Mouse (Mus musculus): ENCODE data around the gene Htt. TPM values are rescaled to one million over a fixed set of nuclear protein-coding genes. Genes with fewer than 3 reads are reported as not detected.

Gene Htt
- polyA plus RNA-seq, 1 experiment from 2014 or later: 15.0 TPM

- Histone ChIP-seq H3K9me3 (ENCODE audit: control insufficient read depth, low read length) (no peaks in the 10 kb centered on the region), H3K9ac (ENCODE audit: low read length) (peak overlapping the region; percentile 89), H3K4me2 (ENCODE audit: low read depth, severe bottlenecking) (peak overlapping the region; percentile 86), H3K4me1 (ENCODE audit: control insufficient read depth, insufficient read depth, low read length) (no peaks in the 10 kb centered on the region), H3K36me3 (ENCODE audit: control insufficient read depth, insufficient read depth, low read length) (no peaks in the 10 kb centered on the region), H3K27ac (replicated peaks; ENCODE audit: low read depth, low read length) (peak overlapping the region; percentile 76), H3K27me3 (ENCODE audit: control insufficient read depth, insufficient read depth, low read length) (no peaks in the 10 kb centered on the region), H3K4me3 (ENCODE audit: low read depth, low read length) (peak overlapping the region; percentile 84)
- peak; percentile 60; the same call in 1 of the 2 replicates for ATAC-seq (ENCODE audit: insufficient number of reproducible peaks, low FRiP score, low TSS enrichment, low read depth)
- 1% methylated on average over 44 of the region's 54 CpGs for WGBS
- no peak for DNase-seq (ENCODE audit: low spot score)
These were observed 533 bp downstream of the Htt start for GRCm38 (mm10) chr5:34761934-34762611.

- Histone ChIP-seq H3K27ac (replicated peaks; ENCODE audit: low read depth, low read length) (no peak overlapping the region), H3K27me3 (ENCODE audit: control insufficient read depth, insufficient read depth, low read length) (no peaks in the 10 kb centered on the region), H3K4me3 (ENCODE audit: low read depth, low read length) (no peak overlapping the region), H3K9me3 (ENCODE audit: control insufficient read depth, low read length) (no peaks in the 10 kb centered on the region), H3K36me3 (ENCODE audit: control insufficient read depth, insufficient read depth, low read length) (no peaks in the 10 kb centered on the region), H3K4me1 (ENCODE audit: control insufficient read depth, insufficient read depth, low read length) (no peaks in the 10 kb centered on the region), H3K9ac (ENCODE audit: low read length) (no peak overlapping the region), H3K4me2 (ENCODE audit: low read depth, severe bottlenecking) (no peak overlapping the region)
- 89% methylated on average over 3 of the region's 3 CpGs for WGBS
- ATAC-seq (ENCODE audit: insufficient number of reproducible peaks, low FRiP score, low TSS enrichment, low read depth): no peak
- no peak for DNase-seq (ENCODE audit: low spot score)
These were observed 10.3 kb downstream of the Htt start for GRCm38 (mm10) chr5:34771818-34772217.

DNA sequence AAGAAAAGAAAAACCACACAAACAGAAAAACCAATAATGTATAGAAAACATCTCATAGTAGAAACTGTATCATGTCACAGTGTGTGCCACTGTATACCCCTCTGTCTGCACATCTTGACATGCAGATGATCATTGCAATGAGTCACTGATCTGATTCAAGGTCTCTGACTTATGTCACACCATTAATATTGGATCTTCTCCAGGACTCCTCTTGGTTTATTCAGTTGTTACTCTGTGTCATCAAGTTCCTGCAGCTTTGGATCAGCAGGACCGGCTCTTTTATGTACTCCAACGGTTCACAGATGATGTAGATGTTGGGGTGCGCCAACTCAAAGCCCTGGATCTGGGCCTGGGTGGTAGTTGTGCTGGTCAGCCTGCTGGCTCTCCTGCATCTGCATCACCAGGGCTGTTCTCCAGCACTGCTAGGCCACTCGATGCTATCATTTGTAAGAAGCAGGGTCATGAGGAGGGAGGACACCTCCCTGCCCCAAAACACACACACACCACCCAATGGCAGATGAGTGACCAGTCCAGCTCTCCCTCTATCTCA, 11.2 kb downstream of the Htt start:
- Histone ChIP-seq H3K4me2 (ENCODE audit: low read depth, severe bottlenecking) (no peak overlapping the region), H3K36me3 (ENCODE audit: control insufficient read depth, insufficient read depth, low read length) (no peaks in the 10 kb centered on the region), H3K9ac (ENCODE audit: low read length) (no peak overlapping the region), H3K9me3 (ENCODE audit: control insufficient read depth, low read length) (no peaks in the 10 kb centered on the region), H3K4me1 (ENCODE audit: control insufficient read depth, insufficient read depth, low read length) (no peaks in the 10 kb centered on the region), H3K4me3 (ENCODE audit: low read depth, low read length) (no peak overlapping the region), H3K27me3 (ENCODE audit: control insufficient read depth, insufficient read depth, low read length) (no peaks in the 10 kb centered on the region), H3K27ac (replicated peaks; ENCODE audit: low read depth, low read length) (no peak overlapping the region)
- DNase-seq (ENCODE audit: low spot score) (no peak), ATAC-seq (ENCODE audit: insufficient number of reproducible peaks, low FRiP score, low TSS enrichment, low read depth) (no peak)
- WGBS: 92% methylated on average over 4 of the region's 4 CpGs

DNA sequence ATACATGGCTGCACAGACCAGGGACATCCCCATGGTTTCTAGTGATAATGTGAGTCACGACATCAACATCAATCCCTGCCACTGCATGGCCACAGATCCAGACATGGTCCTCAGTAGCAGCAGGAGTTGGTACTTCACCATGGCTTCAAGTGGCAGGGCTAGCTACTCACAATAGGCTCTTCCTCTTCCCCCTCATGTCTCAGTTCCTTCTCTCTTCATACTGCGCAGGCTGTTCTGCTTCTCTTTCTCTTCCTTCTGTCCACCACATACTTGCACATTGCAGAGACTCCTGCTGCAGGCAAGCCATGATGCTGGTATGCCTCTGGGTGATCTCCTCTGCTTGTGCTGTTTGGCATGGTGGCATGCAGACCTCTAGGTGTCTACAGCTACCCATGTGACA, 11.9 kb downstream of the Htt start:
- 92% methylated on average over 2 of the region's 2 CpGs for WGBS
- DNase-seq (ENCODE audit: low spot score): no peak
- Histone ChIP-seq H3K4me3 (ENCODE audit: low read depth, low read length) (no peak overlapping the region), H3K27ac (replicated peaks; ENCODE audit: low read depth, low read length) (no peak overlapping the region), H3K9me3 (ENCODE audit: control insufficient read depth, low read length) (no peaks in the 10 kb centered on the region), H3K27me3 (ENCODE audit: control insufficient read depth, insufficient read depth, low read length) (no peaks in the 10 kb centered on the region), H3K4me1 (ENCODE audit: control insufficient read depth, insufficient read depth, low read length) (no peaks in the 10 kb centered on the region), H3K36me3 (ENCODE audit: control insufficient read depth, insufficient read depth, low read length) (no peaks in the 10 kb centered on the region), H3K9ac (ENCODE audit: low read length) (no peak overlapping the region), H3K4me2 (ENCODE audit: low read depth, severe bottlenecking) (no peak overlapping the region)
- ATAC-seq (ENCODE audit: insufficient number of reproducible peaks, low FRiP score, low TSS enrichment, low read depth): no peak

DNA sequence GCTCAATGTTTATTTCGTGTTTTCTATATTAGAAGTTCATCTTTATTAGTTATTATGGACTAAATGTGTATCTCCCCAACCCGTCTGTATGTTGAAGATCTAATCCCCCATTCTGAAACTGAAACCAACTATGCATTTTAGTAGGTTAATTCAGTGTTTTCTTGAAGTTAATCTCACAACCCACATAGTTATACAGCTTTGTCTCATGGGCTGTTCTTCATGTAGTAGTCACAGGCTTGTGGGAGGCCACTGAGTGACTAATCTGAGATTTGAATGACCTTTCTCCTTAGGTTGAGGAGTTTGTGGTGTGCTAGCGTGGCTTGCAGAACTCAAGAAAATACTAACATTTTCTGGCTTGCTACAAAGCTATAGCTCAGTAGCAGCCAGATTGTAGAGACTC, 23.5 kb downstream of the Htt start:
- H3K36me3 ChIP-seq (ENCODE audit: control insufficient read depth, insufficient read depth, low read length): peaks cover 2% of the 10 kb centered on the region; the same call in 1 of the 2 replicates
- no peaks in the 10 kb centered on the region for H3K27me3 ChIP-seq (ENCODE audit: control insufficient read depth, insufficient read depth, low read length)
- no peak overlapping the region for H3K9ac ChIP-seq (ENCODE audit: low read length)
- H3K9me3 ChIP-seq (ENCODE audit: control insufficient read depth, low read length): no peaks in the 10 kb centered on the region
- H3K4me3 ChIP-seq (ENCODE audit: low read depth, low read length): no peak overlapping the region
- no peaks in the 10 kb centered on the region for H3K4me1 ChIP-seq (ENCODE audit: control insufficient read depth, insufficient read depth, low read length)
- no peak overlapping the region for H3K4me2 ChIP-seq (ENCODE audit: low read depth, severe bottlenecking)
- 86% methylated on average over 3 of the region's 3 CpGs for WGBS
- no peak for ATAC-seq (ENCODE audit: insufficient number of reproducible peaks, low FRiP score, low TSS enrichment, low read depth)
- no peak overlapping the region for H3K27ac ChIP-seq (replicated peaks; ENCODE audit: low read depth, low read length)
- DNase-seq (ENCODE audit: low spot score): no peak

DNA sequence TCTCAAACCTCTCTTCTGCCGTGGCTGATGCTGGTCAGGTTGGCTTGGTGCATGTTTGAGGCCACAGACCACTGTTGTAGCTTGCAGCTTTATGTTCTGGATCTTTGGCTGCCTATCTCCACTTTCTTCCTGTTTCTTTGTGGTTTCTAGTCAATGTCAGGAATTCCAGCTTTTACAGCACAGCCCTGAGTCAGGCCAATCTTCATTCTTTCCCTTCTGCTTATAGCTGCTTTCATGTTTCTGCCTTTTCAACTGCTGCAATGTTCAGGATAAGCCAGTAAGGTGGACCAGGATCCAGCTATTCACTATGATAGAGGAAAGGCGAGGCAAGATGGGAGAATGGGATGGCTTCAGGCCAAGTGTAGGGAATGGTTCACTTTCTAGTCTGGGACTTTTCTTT, 29.6 kb downstream of the Htt start:
- no peak for DNase-seq (ENCODE audit: low spot score)
- ATAC-seq (ENCODE audit: insufficient number of reproducible peaks, low FRiP score, low TSS enrichment, low read depth): no peak
- H3K9me3 ChIP-seq (ENCODE audit: control insufficient read depth, low read length): no peaks in the 10 kb centered on the region
- WGBS: 82% methylated on average over 2 of the region's 2 CpGs
- no peaks in the 10 kb centered on the region for H3K27me3 ChIP-seq (ENCODE audit: control insufficient read depth, insufficient read depth, low read length)
- H3K4me2 ChIP-seq (ENCODE audit: low read depth, severe bottlenecking): no peak overlapping the region
- H3K9ac ChIP-seq (ENCODE audit: low read length): no peak overlapping the region
- H3K4me3 ChIP-seq (ENCODE audit: low read depth, low read length): no peak overlapping the region
- no peaks in the 10 kb centered on the region for H3K36me3 ChIP-seq (ENCODE audit: control insufficient read depth, insufficient read depth, low read length)
- no peaks in the 10 kb centered on the region for H3K4me1 ChIP-seq (ENCODE audit: control insufficient read depth, insufficient read depth, low read length)
- H3K27ac ChIP-seq (replicated peaks; ENCODE audit: low read depth, low read length): no peak overlapping the region

DNA sequence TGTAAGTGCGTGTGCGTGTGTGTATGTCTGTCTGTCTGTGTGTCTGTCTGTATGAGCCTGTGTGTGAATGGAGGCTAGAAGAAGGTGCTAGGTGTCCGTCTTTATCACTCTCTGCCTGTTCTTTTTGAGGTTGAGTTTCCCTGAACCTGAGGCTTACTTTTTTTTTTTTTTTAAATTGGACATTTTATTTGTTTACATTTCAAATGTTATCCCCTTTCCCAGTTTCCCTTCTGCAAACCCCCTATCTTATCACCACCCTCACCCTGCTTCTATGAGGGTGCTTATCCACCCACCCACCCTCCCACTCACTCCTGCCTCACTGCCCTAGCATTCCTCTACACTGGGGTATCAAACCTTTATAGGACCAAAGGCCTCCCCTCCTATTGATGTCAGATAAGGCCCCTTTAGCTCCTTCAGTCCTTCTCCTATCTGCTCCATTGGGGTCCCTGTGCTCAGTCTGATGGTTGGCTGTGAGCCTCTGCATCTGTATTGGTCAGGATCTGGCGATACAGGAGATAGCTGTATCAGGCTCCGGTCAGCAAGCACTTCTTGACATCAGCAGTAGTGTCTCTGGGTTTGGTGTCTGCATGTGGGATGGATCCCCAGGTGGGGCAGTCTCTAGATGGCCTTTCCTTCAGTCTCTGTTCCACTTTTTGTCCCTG, 38.9 kb downstream of the Htt start:
- peaks cover 6% of the 10 kb centered on the region; the same call in 1 of the 2 replicates for H3K36me3 ChIP-seq (ENCODE audit: control insufficient read depth, insufficient read depth, low read length)
- ATAC-seq (ENCODE audit: insufficient number of reproducible peaks, low FRiP score, low TSS enrichment, low read depth): no peak
- no peaks in the 10 kb centered on the region for H3K9me3 ChIP-seq (ENCODE audit: control insufficient read depth, low read length)
- no peak overlapping the region for H3K27ac ChIP-seq (replicated peaks; ENCODE audit: low read depth, low read length)
- no peak overlapping the region for H3K9ac ChIP-seq (ENCODE audit: low read length)
- no peaks in the 10 kb centered on the region for H3K4me1 ChIP-seq (ENCODE audit: control insufficient read depth, insufficient read depth, low read length)
- no peak for DNase-seq (ENCODE audit: low spot score)
- H3K27me3 ChIP-seq (ENCODE audit: control insufficient read depth, insufficient read depth, low read length): no peaks in the 10 kb centered on the region
- 89% methylated on average over 5 of the region's 5 CpGs for WGBS
- no peak overlapping the region for H3K4me3 ChIP-seq (ENCODE audit: low read depth, low read length)
- no peak overlapping the region for H3K4me2 ChIP-seq (ENCODE audit: low read depth, severe bottlenecking)

GRCm38 (mm10) chr5:34806038-34806437, 44.5 kb downstream of the Htt start:
- ATAC-seq (ENCODE audit: insufficient number of reproducible peaks, low FRiP score, low TSS enrichment, low read depth) (no peak), DNase-seq (ENCODE audit: low spot score) (no peak)
- Histone ChIP-seq H3K4me2 (ENCODE audit: low read depth, severe bottlenecking) (no peak overlapping the region), H3K9ac (ENCODE audit: low read length) (no peak overlapping the region), H3K4me3 (ENCODE audit: low read depth, low read length) (no peak overlapping the region), H3K36me3 (ENCODE audit: control insufficient read depth, insufficient read depth, low read length) (peaks cover 2% of the 10 kb centered on the region; the same call in 1 of the 2 replicates), H3K9me3 (ENCODE audit: control insufficient read depth, low read length) (no peaks in the 10 kb centered on the region), H3K27me3 (ENCODE audit: control insufficient read depth, insufficient read depth, low read length) (no peaks in the 10 kb centered on the region), H3K4me1 (ENCODE audit: control insufficient read depth, insufficient read depth, low read length) (no peaks in the 10 kb centered on the region), H3K27ac (replicated peaks; ENCODE audit: low read depth, low read length) (no peak overlapping the region)
- WGBS: 100% methylated on average over 1 of the region's 1 CpGs
